Mouse (Mus musculus): Measurements from ENCODE around the gene Acaa1a. TPM values are rescaled to one million over a fixed set of nuclear protein-coding genes. Genes with fewer than 3 reads are reported as not detected.
A peak's percentile ranks its signal among the peaks of the same experiment; 100 is the strongest.

Gene Acaa1a
- polyA plus RNA-seq, 1 experiment from 2014 or later = 122 TPM

GRCm38 (mm10) chr9:119320946-119321345, 18.5 kb upstream of the Acaa1a start:
- 11% methylated on average over 7 of the region's 7 CpGs for WGBS
- Histone ChIP-seq H3K4me3 (ENCODE audit: low read length) (peak overlapping the region; percentile 96), H3K36me3 (ENCODE audit: control insufficient read depth, insufficient read depth, low read length) (no peaks in the 10 kb centered on the region), H3K4me2 (ENCODE audit: low read length) (peak overlapping the region; percentile 87), H3K9me3 (ENCODE audit: control insufficient read depth, low read length) (no peaks in the 10 kb centered on the region), H3K4me1 (ENCODE audit: control insufficient read depth, insufficient read depth, low read depth, low read length) (peaks cover 20% of the 10 kb centered on the region), H3K9ac (ENCODE audit: low read depth, low read length) (peak overlapping the region; percentile 89), H3K27ac (ENCODE audit: low read depth, low read length) (no peak overlapping the region), H3K27me3 (replicated peaks; ENCODE audit: control insufficient read depth, insufficient read depth, low read length) (no peaks in the 10 kb centered on the region)
- no peak for ATAC-seq

GRCm38 (mm10) chr9:119321392-119322229, 17.9 kb upstream of the Acaa1a start:
- Histone ChIP-seq H3K36me3 (ENCODE audit: control insufficient read depth, insufficient read depth, low read length) (no peaks in the 10 kb centered on the region), H3K9ac (ENCODE audit: low read depth, low read length) (peak overlapping the region; percentile 89), H3K27me3 (replicated peaks; ENCODE audit: control insufficient read depth, insufficient read depth, low read length) (no peaks in the 10 kb centered on the region), H3K4me2 (ENCODE audit: low read length) (peak overlapping the region; percentile 87), H3K9me3 (ENCODE audit: control insufficient read depth, low read length) (no peaks in the 10 kb centered on the region), H3K4me1 (ENCODE audit: control insufficient read depth, insufficient read depth, low read depth, low read length) (peaks cover 20% of the 10 kb centered on the region), H3K27ac (ENCODE audit: low read depth, low read length) (peak overlapping the region; percentile 94), H3K4me3 (ENCODE audit: low read length) (peak overlapping the region; percentile 96)
- ATAC-seq = no peak; the same call in none of the 2 replicates
- WGBS = under 1% methylated on average over 42 of the region's 59 CpGs

- Histone ChIP-seq H3K4me1 (ENCODE audit: control insufficient read depth, insufficient read depth, low read depth, low read length) (peaks cover 20% of the 10 kb centered on the region), H3K36me3 (ENCODE audit: control insufficient read depth, insufficient read depth, low read length) (no peaks in the 10 kb centered on the region), H3K9me3 (ENCODE audit: control insufficient read depth, low read length) (no peaks in the 10 kb centered on the region), H3K4me3 (ENCODE audit: low read length) (peak within 1 kb of the TSS; percentile 96), H3K9ac (ENCODE audit: low read depth, low read length) (peak within 1 kb of the TSS; percentile 89), H3K27ac (ENCODE audit: low read depth, low read length) (peak within 1 kb of the TSS; percentile 94), H3K4me2 (ENCODE audit: low read length) (peak within 1 kb of the TSS; percentile 87), H3K27me3 (replicated peaks; ENCODE audit: control insufficient read depth, insufficient read depth, low read length) (no peaks in the 10 kb centered on the region)
- under 1% methylated on average over 76 of the region's 76 CpGs for WGBS
- ATAC-seq = peak; percentile 98
These were observed 16.9 kb upstream of the Acaa1a start, which contains the start of gene Oxsr1 for GRCm38 (mm10) chr9:119322289-119323259. Oxsr1 (minus strand) TSS chr9:119322427.

- Histone ChIP-seq H3K27me3 (replicated peaks; ENCODE audit: control insufficient read depth, insufficient read depth, low read length) (no peaks in the 10 kb centered on the region), H3K36me3 (ENCODE audit: control insufficient read depth, insufficient read depth, low read length) (no peaks in the 10 kb centered on the region), H3K27ac (ENCODE audit: low read depth, low read length) (peak overlapping the region; percentile 94), H3K9ac (ENCODE audit: low read depth, low read length) (peak overlapping the region; percentile 69), H3K4me2 (ENCODE audit: low read length) (peak overlapping the region; percentile 77), H3K9me3 (ENCODE audit: control insufficient read depth, low read length) (no peaks in the 10 kb centered on the region), H3K4me3 (ENCODE audit: low read length) (peak overlapping the region; percentile 96), H3K4me1 (ENCODE audit: control insufficient read depth, insufficient read depth, low read depth, low read length) (peaks cover 20% of the 10 kb centered on the region)
- WGBS = 6% methylated on average over 9 of the region's 9 CpGs
- peak; percentile 1; the same call in 1 of the 2 replicates for ATAC-seq
These were observed 16.2 kb upstream of the Acaa1a start for GRCm38 (mm10) chr9:119323260-119323645.

GRCm38 (mm10) chr9:119324130-119324529, 15.3 kb upstream of the Acaa1a start:
- no peak overlapping the region for H3K4me2 ChIP-seq (ENCODE audit: low read length)
- H3K4me3 ChIP-seq (ENCODE audit: low read length) = no peak overlapping the region
- no peaks in the 10 kb centered on the region for H3K9me3 ChIP-seq (ENCODE audit: control insufficient read depth, low read length)
- no peak for ATAC-seq
- WGBS = 85% methylated on average over 1 of the region's 1 CpGs
- no peaks in the 10 kb centered on the region for H3K27me3 ChIP-seq (replicated peaks; ENCODE audit: control insufficient read depth, insufficient read depth, low read length)
- no peaks in the 10 kb centered on the region for H3K36me3 ChIP-seq (ENCODE audit: control insufficient read depth, insufficient read depth, low read length)
- H3K4me1 ChIP-seq (ENCODE audit: control insufficient read depth, insufficient read depth, low read depth, low read length) = peaks cover 20% of the 10 kb centered on the region
- no peak overlapping the region for H3K27ac ChIP-seq (ENCODE audit: low read depth, low read length)
- H3K9ac ChIP-seq (ENCODE audit: low read depth, low read length) = no peak overlapping the region

- 80% methylated on average over 3 of the region's 3 CpGs for WGBS
- Histone ChIP-seq H3K9me3 (ENCODE audit: control insufficient read depth, low read length) (no peaks in the 10 kb centered on the region), H3K27me3 (replicated peaks; ENCODE audit: control insufficient read depth, insufficient read depth, low read length) (no peaks in the 10 kb centered on the region)
These were observed 11.0 kb upstream of the Acaa1a start for GRCm38 (mm10) chr9:119328488-119328887.

GRCm38 (mm10) chr9:119330186-119330963, 9.1 kb upstream of the Acaa1a start:
- Histone ChIP-seq H3K9me3 (ENCODE audit: control insufficient read depth, low read length) (no peaks in the 10 kb centered on the region), H3K4me3 (ENCODE audit: low read length) (no peak overlapping the region), H3K27ac (ENCODE audit: low read depth, low read length) (no peak overlapping the region), H3K9ac (ENCODE audit: low read depth, low read length) (no peak overlapping the region), H3K4me1 (ENCODE audit: control insufficient read depth, insufficient read depth, low read depth, low read length) (no peaks in the 10 kb centered on the region), H3K27me3 (replicated peaks; ENCODE audit: control insufficient read depth, insufficient read depth, low read length) (no peaks in the 10 kb centered on the region), H3K36me3 (ENCODE audit: control insufficient read depth, insufficient read depth, low read length) (no peaks in the 10 kb centered on the region), H3K4me2 (ENCODE audit: low read length) (no peak overlapping the region)
- ATAC-seq = no peak
- WGBS = 93% methylated on average over 15 of the region's 15 CpGs

More at GRCm38 (mm10) chr9:119328488-119328887, 11.0 kb upstream of the Acaa1a start:
- H3K4me2 ChIP-seq (ENCODE audit: low read length) = no peak overlapping the region
- H3K27ac ChIP-seq (ENCODE audit: low read depth, low read length) = no peak overlapping the region
- no peaks in the 10 kb centered on the region; the same call in 1 of the 2 replicates for H3K4me1 ChIP-seq (ENCODE audit: control insufficient read depth, insufficient read depth, low read depth, low read length)
- no peak overlapping the region for H3K4me3 ChIP-seq (ENCODE audit: low read length)
- no peak overlapping the region for H3K9ac ChIP-seq (ENCODE audit: low read depth, low read length)
- no peaks in the 10 kb centered on the region for H3K36me3 ChIP-seq (ENCODE audit: control insufficient read depth, insufficient read depth, low read length)
- no peak for ATAC-seq

- WGBS = 66% methylated on average over 10 of the region's 10 CpGs
- no peak overlapping the region for H3K4me2 ChIP-seq (ENCODE audit: low read length)
- no peak overlapping the region for H3K4me3 ChIP-seq (ENCODE audit: low read length)
These were observed 5.2 kb upstream of the Acaa1a start for GRCm38 (mm10) chr9:119334324-119334723.

More at GRCm38 (mm10) chr9:119334324-119334723, 5.2 kb upstream of the Acaa1a start:
- no peak overlapping the region for H3K9ac ChIP-seq (ENCODE audit: low read depth, low read length)
- H3K36me3 ChIP-seq (ENCODE audit: control insufficient read depth, insufficient read depth, low read length) = no peaks in the 10 kb centered on the region
- H3K9me3 ChIP-seq (ENCODE audit: control insufficient read depth, low read length) = no peaks in the 10 kb centered on the region
- no peak for ATAC-seq
- no peak overlapping the region for H3K27ac ChIP-seq (ENCODE audit: low read depth, low read length)
- 0 out of 2 replicates have a peak, but pooled peaks cover 4% of the 10 kb centered on the region for H3K27me3 ChIP-seq (replicated peaks; ENCODE audit: control insufficient read depth, insufficient read depth, low read length)
- no peaks in the 10 kb centered on the region; the same call in 1 of the 2 replicates for H3K4me1 ChIP-seq (ENCODE audit: control insufficient read depth, insufficient read depth, low read depth, low read length)
